Mouse (Mus musculus) embryonic facial prominence, embryonic 11.5 days (tissue): ENCODE results near the gene Dnah10. TPM values are rescaled to one million over a fixed set of nuclear protein-coding genes. Genes with fewer than 3 reads are reported as not detected.

Experiments
- ATAC-seq: fragments of 200-750 bp; cut with Nextera tagmentation; replicated peaks from 2 replicates; pipeline ENCODE4 v1.8.0; 2017; ENCODE audit warnings: low read depth; ENCODE audit not compliant: insufficient number of reproducible peaks, low FRiP score, low TSS enrichment
- DNase-seq: peaks from one replicate; pipeline ENCODE4 v3.0.0-alpha.2; 2015; ENCODE audit warnings: low spot score
- H3K27ac ChIP-seq: fragments of 300-500 bp; sonication (generic); replicated peaks from 2 replicates; pipeline ENCODE4 v1.5.1; 2014; ENCODE audit warnings: mild to moderate bottlenecking, low read depth, low read length, control low read depth
- H3K27me3 ChIP-seq: fragments of 300-500 bp; sonication (generic); 2 replicates; pipeline ENCODE4 v1.6.1; 2014; ENCODE audit warnings: mild to moderate bottlenecking, low read length, moderate library complexity, mixed read lengths; ENCODE audit not compliant: control insufficient read depth, insufficient read depth
- H3K36me3 ChIP-seq: fragments of 300-500 bp; sonication (generic); replicated peaks from 2 replicates; pipeline ENCODE4 v1.6.1; 2014; ENCODE audit warnings: low read depth, mild to moderate bottlenecking, low read length, moderate library complexity, mixed read lengths; ENCODE audit not compliant: control insufficient read depth, insufficient read depth
- H3K4me1 ChIP-seq: fragments of 300-500 bp; sonication (generic); 2 replicates; pipeline ENCODE4 v1.6.1; 2014; ENCODE audit warnings: low read length, mixed read lengths; ENCODE audit not compliant: control insufficient read depth, insufficient read depth
- H3K4me2 ChIP-seq: fragments of 300-500 bp; sonication (generic); 2 replicates; pipeline ENCODE4 v1.6.1; 2014; ENCODE audit warnings: low read depth, mild to moderate bottlenecking, control low read depth, low read length, moderate library complexity
- H3K4me3 ChIP-seq: fragments of 300-500 bp; sonication (generic); 2 replicates; pipeline ENCODE4 v1.5.1; 2014; ENCODE audit warnings: low read depth, low read length, control low read depth
- H3K9ac ChIP-seq: fragments of 300-500 bp; sonication (generic); replicated peaks from 2 replicates; pipeline ENCODE4 v1.6.1; 2014; ENCODE audit warnings: mild to moderate bottlenecking, control low read depth, low read length
- H3K9me3 ChIP-seq: fragments of 300-500 bp; sonication (generic); replicated peaks from 2 replicates; pipeline ENCODE4 v1.6.1; 2016; ENCODE audit warnings: mild to moderate bottlenecking, low read length, inconsistent platforms, mixed read lengths; ENCODE audit not compliant: control insufficient read depth
- WGBS: fragments of 180-500 bp; shearing (Covaris S2); extraction: QIAGEN DNeasy Blood & Tissue Kit; methylation state at CpG from one replicate; pipeline ENCODE4 v1.1.7; 2014; 5-methylcytosine and 5-hydroxymethylcytosine counted together
- polyA plus RNA-seq: library from polyadenylated mRNA; unstranded; fragments of >200 nt; fragmentation: Nextera tagmentation; extraction: Ambion mirVana; gene quantifications from 2 replicates; pipeline ENCODE4 v1.2.1, GENCODE M21; 2014

Dnah10 gene
- polyA plus RNA-seq, 1 experiment from 2014 or later = 0.01 TPM

- Histone ChIP-seq H3K27ac (no peak overlapping the region), H3K9ac (no peak overlapping the region), H3K4me2 (no peak overlapping the region), H3K4me1 (no peaks in the 10 kb centered on the region), H3K36me3 (peaks cover 6% of the 10 kb centered on the region), H3K9me3 (no peaks in the 10 kb centered on the region), H3K27me3 (no peaks in the 10 kb centered on the region), H3K4me3 (no peak overlapping the region)
- DNase-seq (no peak), ATAC-seq (no peak)
- 89% methylated on average over 3 of the region's 3 CpGs for WGBS
Observed at GRCm38 (mm10) chr5:124873096-124873495, 148.2 kb downstream of the Dnah10 start.

DNA sequence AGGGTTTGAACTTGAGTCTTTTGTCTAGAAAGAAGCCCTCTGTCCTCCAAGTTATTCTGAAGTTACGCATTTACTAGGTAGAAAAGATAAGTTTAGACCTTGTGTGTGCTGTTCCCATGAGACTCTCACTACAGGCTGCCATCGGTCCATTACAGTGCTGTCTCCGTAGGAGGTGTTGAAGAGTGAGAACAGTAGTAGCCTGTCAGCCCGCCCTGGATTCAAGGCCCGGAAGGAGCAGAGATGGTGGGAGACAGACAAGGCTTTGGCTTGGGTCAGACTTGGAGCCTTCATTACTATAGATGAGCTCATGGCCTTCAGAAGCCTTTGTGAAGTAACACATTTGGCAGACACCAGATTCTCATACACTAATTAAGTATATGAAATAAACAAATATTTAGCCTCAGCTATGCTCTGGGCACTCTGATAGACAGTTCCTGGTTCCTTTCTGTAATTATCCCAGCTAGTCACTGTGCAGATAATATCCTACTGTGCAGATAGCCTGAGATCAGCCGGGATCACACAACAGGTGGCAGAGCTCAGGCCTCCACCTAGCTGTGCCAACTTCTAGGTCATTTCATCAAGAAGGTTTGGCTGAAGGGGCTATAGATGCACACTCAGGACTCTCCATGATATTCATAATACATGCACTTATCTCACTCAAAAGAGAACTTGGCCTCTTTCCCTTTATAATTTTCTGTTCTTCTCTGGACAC, 149.2 kb downstream of the Dnah10 start:
- Histone ChIP-seq H3K4me3 (no peak overlapping the region), H3K9me3 (no peaks in the 10 kb centered on the region), H3K9ac (no peak overlapping the region), H3K36me3 (peaks cover 6% of the 10 kb centered on the region), H3K27me3 (no peaks in the 10 kb centered on the region), H3K4me1 (no peaks in the 10 kb centered on the region), H3K4me2 (no peak overlapping the region), H3K27ac (no peak overlapping the region)
- DNase-seq = no peak
- WGBS = 92% methylated on average over 6 of the region's 6 CpGs
- ATAC-seq = no peak

DNA sequence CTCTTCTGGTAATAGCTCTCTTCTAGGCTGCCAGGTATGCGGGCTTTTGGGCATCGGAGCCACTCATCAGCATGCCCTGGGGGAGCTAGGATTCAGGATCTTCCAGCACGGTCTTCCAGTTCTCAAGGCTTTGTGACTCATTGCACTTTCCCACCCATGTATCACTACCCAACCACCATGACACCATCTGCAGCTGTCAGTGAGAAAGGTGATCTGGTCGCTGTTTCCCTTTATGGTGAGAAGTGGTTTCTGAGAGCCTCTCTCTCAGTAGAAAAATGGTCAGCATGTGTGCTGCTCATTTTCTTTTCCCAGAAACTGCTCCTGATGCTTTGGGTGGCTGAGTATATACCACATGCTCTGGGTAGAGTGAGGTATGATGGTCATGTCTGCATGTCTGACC, 154.4 kb downstream of the Dnah10 start:
- DNase-seq = no peak
- no peak overlapping the region for H3K4me3 ChIP-seq
- WGBS = 83% methylated on average over 4 of the region's 4 CpGs

GRCm38 (mm10) chr5:124879801-124880200, 154.9 kb downstream of the Dnah10 start:
- WGBS = 85% methylated on average over 6 of the region's 6 CpGs
- Histone ChIP-seq H3K27ac (no peak overlapping the region), H3K36me3 (peaks cover 3% of the 10 kb centered on the region), H3K9me3 (no peaks in the 10 kb centered on the region), H3K9ac (no peak overlapping the region), H3K27me3 (no peaks in the 10 kb centered on the region), H3K4me3 (no peak overlapping the region), H3K4me1 (no peaks in the 10 kb centered on the region), H3K4me2 (no peak overlapping the region)
- no peak for DNase-seq
- ATAC-seq = no peak

More for the DNA sequence above, 154.4 kb downstream of the Dnah10 start:
- H3K4me2 ChIP-seq = no peak overlapping the region
- no peak overlapping the region for H3K27ac ChIP-seq
- no peaks in the 10 kb centered on the region for H3K4me1 ChIP-seq
- peaks cover 6% of the 10 kb centered on the region for H3K36me3 ChIP-seq
- no peaks in the 10 kb centered on the region for H3K9me3 ChIP-seq
- H3K9ac ChIP-seq = no peak overlapping the region
- no peaks in the 10 kb centered on the region for H3K27me3 ChIP-seq
- no peak for ATAC-seq

DNA sequence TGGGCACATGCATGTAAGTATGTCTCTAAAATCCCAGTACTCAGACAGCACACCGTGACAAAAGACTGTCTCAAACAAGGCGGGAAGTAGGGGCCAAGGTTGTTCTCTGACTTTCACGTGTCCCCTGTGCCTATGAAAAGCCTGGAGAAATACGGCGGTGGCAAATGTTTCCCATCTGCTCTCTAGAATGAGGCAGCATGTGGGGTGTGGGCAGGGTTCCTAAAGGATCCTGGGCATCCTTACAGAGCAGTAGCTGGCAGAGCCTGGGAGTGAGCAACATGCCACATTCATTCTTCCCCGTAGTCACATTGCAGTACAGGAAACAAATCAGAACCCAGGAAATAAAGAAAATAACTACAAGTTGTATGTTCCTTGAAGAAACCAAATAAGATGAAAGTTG, 159.0 kb downstream of the Dnah10 start:
- Histone ChIP-seq H3K4me1 (no peaks in the 10 kb centered on the region), H3K4me2 (no peak overlapping the region), H3K9ac (no peak overlapping the region), H3K27ac (no peak overlapping the region), H3K36me3 (peaks cover 11% of the 10 kb centered on the region), H3K27me3 (no peaks in the 10 kb centered on the region), H3K9me3 (no peaks in the 10 kb centered on the region), H3K4me3 (no peak overlapping the region)
- DNase-seq (no peak), ATAC-seq (no peak)
- WGBS = 91% methylated on average over 6 of the region's 6 CpGs

Other genes with a start within 250 kb of the Dnah10 start
- gene Rilpl2, start 246.7 kb upstream of the Dnah10 start, polyA plus RNA-seq = 28.0 and 28.2 TPM in 2 replicates
- gene Snrnp35, start 242.0 kb upstream of the Dnah10 start, polyA plus RNA-seq = 12.3 and 13.9 TPM in 2 replicates
- gene Rilpl1, start 193.7 kb upstream of the Dnah10 start, polyA plus RNA-seq = 26.2 and 29.7 TPM in 2 replicates
- 533 and 564 TPM in 2 replicates for gene Tmed2, start 184.4 kb upstream of the Dnah10 start, polyA plus RNA-seq
- gene Ddx55, start 172.2 kb upstream of the Dnah10 start, polyA plus RNA-seq = 12.1 and 12.6 TPM in 2 replicates
- 92.2 and 95.1 TPM in 2 replicates for gene Eif2b1, start 146.0 kb upstream of the Dnah10 start, polyA plus RNA-seq
- gene Gtf2h3, start 145.9 kb upstream of the Dnah10 start, polyA plus RNA-seq = 81.5 and 90.1 TPM in 2 replicates
- gene Atp6v0a2, start 96.5 kb upstream of the Dnah10 start, polyA plus RNA-seq = 40.0 and 40.4 TPM in 2 replicates
- gene Ccdc92, start 137.3 kb downstream of the Dnah10 start, polyA plus RNA-seq = 13.2 and 14.4 TPM in 2 replicates
- gene Zfp664, start 137.6 kb downstream of the Dnah10 start, polyA plus RNA-seq = 126 and 140 TPM in 2 replicates